Mouse (Mus musculus): ENCODE results near the gene Gm14685. TPM values are rescaled to one million over a fixed set of nuclear protein-coding genes. Genes with fewer than 3 reads are reported as not detected.

Gm14685 gene
- polyA plus RNA-seq, 1 experiment from 2014 or later, result 0.76 TPM

Other genes starting within 250 kb of the Gm14685 start
- gene Cetn2, start 198.6 kb upstream of the Gm14685 start, polyA plus RNA-seq (2015; fragmentation: Nextera tagmentation; extraction: Ambion mirVana), result 73.5 and 78.3 TPM in 2 replicates
- gene Nsdhl, start 198.5 kb upstream of the Gm14685 start, polyA plus RNA-seq (2015; fragmentation: Nextera tagmentation; extraction: Ambion mirVana), result 39.3 and 41.2 TPM in 2 replicates
- gene Zfp185, start 129.7 kb upstream of the Gm14685 start, polyA plus RNA-seq (2015; fragmentation: Nextera tagmentation; extraction: Ambion mirVana), result 0.96 and 1.9 TPM in 2 replicates
- 0.22 TPM in 1 of 2 replicates, not detected in the other for gene Pnma5, start 79.9 kb upstream of the Gm14685 start, polyA plus RNA-seq (2015; fragmentation: Nextera tagmentation; extraction: Ambion mirVana)
- gene Pnma3, start 52.3 kb upstream of the Gm14685 start, polyA plus RNA-seq (2015; fragmentation: Nextera tagmentation; extraction: Ambion mirVana), result 2.5 and 3.0 TPM in 2 replicates
- gene Xlr4a, start 34.6 kb upstream of the Gm14685 start, polyA plus RNA-seq (2015; fragmentation: Nextera tagmentation; extraction: Ambion mirVana), result 0.71 TPM in 1 of 2 replicates, not detected in the other
- gene Xlr3a, start 20.0 kb upstream of the Gm14685 start, polyA plus RNA-seq (2015; fragmentation: Nextera tagmentation; extraction: Ambion mirVana), result 2.3 and 4.3 TPM in 2 replicates
- not detected in 2 replicates for gene Xlr5b, start 31.7 kb downstream of the Gm14685 start, polyA plus RNA-seq (2015; fragmentation: Nextera tagmentation; extraction: Ambion mirVana)
- 0.86 TPM in 1 of 2 replicates, not detected in the other for gene DXBay18, start 32.4 kb downstream of the Gm14685 start, polyA plus RNA-seq (2015; fragmentation: Nextera tagmentation; extraction: Ambion mirVana)
- not detected in 2 replicates for gene Spin2d, start 59.9 kb downstream of the Gm14685 start, polyA plus RNA-seq (2015; fragmentation: Nextera tagmentation; extraction: Ambion mirVana)
- 12.2 and 13.6 TPM in 2 replicates for gene Xlr3b, start 75.2 kb downstream of the Gm14685 start, polyA plus RNA-seq (2015; fragmentation: Nextera tagmentation; extraction: Ambion mirVana)
- gene Xlr4b, start 97.3 kb downstream of the Gm14685 start, polyA plus RNA-seq (2015; fragmentation: Nextera tagmentation; extraction: Ambion mirVana), result 0.46 and 0.55 TPM in 2 replicates
- 25.5 and 26.4 TPM in 2 replicates for gene F8a, start 111.2 kb downstream of the Gm14685 start, polyA plus RNA-seq (2015; fragmentation: Nextera tagmentation; extraction: Ambion mirVana)
- 0.20 TPM in 1 of 2 replicates, not detected in the other for gene Xlr4c, start 126.1 kb downstream of the Gm14685 start, polyA plus RNA-seq (2015; fragmentation: Nextera tagmentation; extraction: Ambion mirVana)
- not detected in 2 replicates for gene Xlr3c, start 148.3 kb downstream of the Gm14685 start, polyA plus RNA-seq (2015; fragmentation: Nextera tagmentation; extraction: Ambion mirVana)
- not detected in 2 replicates for gene Xlr5a, start 175.9 kb downstream of the Gm14685 start, polyA plus RNA-seq (2015; fragmentation: Nextera tagmentation; extraction: Ambion mirVana)
- not detected in 2 replicates for gene Xlr5c, start 175.9 kb downstream of the Gm14685 start, polyA plus RNA-seq (2015; fragmentation: Nextera tagmentation; extraction: Ambion mirVana)
- not detected in 2 replicates for gene Gm45015, start 219.8 kb downstream of the Gm14685 start, polyA plus RNA-seq (2015; fragmentation: Nextera tagmentation; extraction: Ambion mirVana)
- 13.2 and 14.1 TPM in 2 replicates for gene Zfp275, start 225.6 kb downstream of the Gm14685 start, polyA plus RNA-seq (2015; fragmentation: Nextera tagmentation; extraction: Ambion mirVana)